ENCODE assay signal across 7 mouse cellular contexts in genomic region chr3:146813624-146814023, GRCm38 (mm10). TPM values are rescaled to one million over a fixed set of nuclear protein-coding genes. Genes with fewer than 3 reads are reported as not detected.
DNase-seq lines count a peak whose midpoint lies in the region; ATAC-seq and TF ChIP-seq lines count a peak whose summit lies in the region.

No protein-coding gene starts in this region.

- peak overlapping the region; percentile 88 for H3K4me2 ChIP-seq in lung, embryonic 16.5 days (ENCODE audit: low read depth, low read length)
- H3K4me2 ChIP-seq in limb, embryonic 11.5 days (ENCODE audit: low read depth, severe bottlenecking) = peak overlapping the region; percentile 70

- no peaks in the 10 kb centered on the region for H3K9me3 ChIP-seq in lung, embryonic 16.5 days (ENCODE audit: control insufficient read depth, low read length)
- no peaks in the 10 kb centered on the region for H3K9me3 ChIP-seq in forebrain, embryonic 10.5 days
- no peaks in the 10 kb centered on the region for H3K9me3 ChIP-seq in limb, embryonic 11.5 days (ENCODE audit: control insufficient read depth, low read length)

- TF ChIP-seq POLR2A in olfactory bulb, adult 2 months (IDR thresholded peaks at IDR 0.05; ENCODE audit: insufficient read depth, low read depth, low read length) = no peak

- TF ChIP-seq CTCF in olfactory bulb, adult 2 months (IDR thresholded peaks at IDR 0.05; ENCODE audit: insufficient read depth, low read depth, low read length) = no peak

- H3K27ac ChIP-seq in lung, embryonic 16.5 days (ENCODE audit: low read length) = peak overlapping the region; percentile 95
- peak overlapping the region; percentile 96 for H3K27ac ChIP-seq in forebrain, embryonic 10.5 days
- no peak overlapping the region for H3K27ac ChIP-seq in limb, embryonic 11.5 days (replicated peaks; ENCODE audit: low read depth, low read length)
- H3K27ac ChIP-seq in olfactory bulb, adult 2 months (ENCODE audit: insufficient read depth, low read depth, low read length) = peak overlapping the region; percentile 89; the same call in 1 of the 2 replicates

- peak overlapping the region; percentile 80 for H3K4me3 ChIP-seq in lung, embryonic 16.5 days (ENCODE audit: low read length)
- H3K4me3 ChIP-seq in forebrain, embryonic 10.5 days = peak overlapping the region; percentile 74
- peak overlapping the region; percentile 97 for H3K4me3 ChIP-seq in limb, embryonic 11.5 days (ENCODE audit: low read depth, low read length)
- no peak overlapping the region for H3K4me3 ChIP-seq in olfactory bulb, adult 2 months (ENCODE audit: insufficient read depth, low read depth, low read length)

- ATAC-seq in lung, embryonic 16.5 days (ENCODE audit: low read depth) = no peak
- ATAC-seq in limb, embryonic 11.5 days (ENCODE audit: insufficient number of reproducible peaks, low FRiP score, low TSS enrichment, low read depth) = no peak

- WGBS in lung, embryonic 16.5 days = 47% methylated on average over 7 of the region's 7 CpGs
- 67% methylated on average over 7 of the region's 7 CpGs for WGBS in forebrain, embryonic 10.5 days
- WGBS in limb, embryonic 11.5 days = 63% methylated on average over 7 of the region's 7 CpGs
- 37% methylated on average over 7 of the region's 7 CpGs for WGBS in olfactory bulb, adult 2 months

- H3K4me1 ChIP-seq in lung, embryonic 16.5 days (replicated peaks; ENCODE audit: control insufficient read depth, insufficient read depth, low read length) = peaks cover 7% of the 10 kb centered on the region
- peaks cover 20% of the 10 kb centered on the region for H3K4me1 ChIP-seq in forebrain, embryonic 10.5 days
- peaks cover 2% of the 10 kb centered on the region; the same call in 1 of the 2 replicates for H3K4me1 ChIP-seq in limb, embryonic 11.5 days (ENCODE audit: control insufficient read depth, insufficient read depth, low read length)
- H3K4me1 ChIP-seq in olfactory bulb, adult 2 months (ENCODE audit: control insufficient read depth, insufficient read depth, low read length) = no peaks in the 10 kb centered on the region

- no peaks in the 10 kb centered on the region for H3K36me3 ChIP-seq in lung, embryonic 16.5 days (ENCODE audit: control insufficient read depth, insufficient read depth, low read length)
- peaks cover 4% of the 10 kb centered on the region for H3K36me3 ChIP-seq in forebrain, embryonic 10.5 days (replicated peaks)
- no peaks in the 10 kb centered on the region for H3K36me3 ChIP-seq in limb, embryonic 11.5 days (ENCODE audit: control insufficient read depth, insufficient read depth, low read length)

- H3K27me3 ChIP-seq in lung, embryonic 16.5 days (ENCODE audit: control insufficient read depth, insufficient read depth, low read depth, low read length) = no peaks in the 10 kb centered on the region
- no peaks in the 10 kb centered on the region for H3K27me3 ChIP-seq in forebrain, embryonic 10.5 days (ENCODE audit: poor library complexity, severe bottlenecking)
- H3K27me3 ChIP-seq in limb, embryonic 11.5 days (ENCODE audit: control insufficient read depth, insufficient read depth, low read length) = no peaks in the 10 kb centered on the region

- H3K9ac ChIP-seq in lung, embryonic 16.5 days (ENCODE audit: low read length) = peak overlapping the region; percentile 89
- peak overlapping the region; percentile 94; the same call in 1 of the 2 replicates for H3K9ac ChIP-seq in limb, embryonic 11.5 days (ENCODE audit: low read length)

- DNase-seq in lung, postnatal 36 days = no peak
- no peak for DNase-seq in forebrain, embryonic 10.5 days (ENCODE audit: extremely low spot score, low spot score)
- no peak for DNase-seq in limb, embryonic 11.5 days (ENCODE audit: low spot score)
- DNase-seq in layer of hippocampus, adult 8-10 months (ENCODE audit: low spot score in 2 of 2) = no peak
- no peak for DNase-seq in thymus, postnatal 10 days (ENCODE audit: low spot score in 2 of 2)

RNA-seq across cellular contexts. Expression of gene Prkacb, which starts 0.8 kb away (rescaled TPM):
- polyA plus RNA-seq in lung, embryonic 16.5 days (2015; fragmentation: Nextera tagmentation; extraction: Ambion mirVana) = 56.4 and 61.9 TPM in 2 replicates
- 54.7 and 57.3 TPM in 2 replicates for polyA plus RNA-seq in forebrain, embryonic 10.5 days (2016; fragmentation: Nextera tagmentation; extraction: Ambion mirVana)
- polyA plus RNA-seq in limb, embryonic 11.5 days (2014; fragmentation: Nextera tagmentation; extraction: Ambion mirVana) = 73.1 and 76.3 TPM in 2 replicates
- polyA plus RNA-seq in olfactory bulb, adult 2 months (2012; ENCODE audit: insufficient read depth, insufficient read length, low replicate concordance, missing spikeins) = 239 and 324 TPM in 2 replicates
- total RNA-seq in layer of hippocampus, adult 8-10 months (2022) = 100 to 1,000 TPM; 234 to 268 (median 254) TPM

RNA-seq across cellular contexts. Expression of gene Ttll7, which starts 38.5 kb away (rescaled TPM):
- 4.4 and 4.7 TPM in 2 replicates for polyA plus RNA-seq in lung, embryonic 16.5 days (2015; fragmentation: Nextera tagmentation; extraction: Ambion mirVana)
- polyA plus RNA-seq in forebrain, embryonic 10.5 days (2016; fragmentation: Nextera tagmentation; extraction: Ambion mirVana) = 1.9 and 2.2 TPM in 2 replicates
- polyA plus RNA-seq in limb, embryonic 11.5 days (2014; fragmentation: Nextera tagmentation; extraction: Ambion mirVana) = 1.7 and 2.3 TPM in 2 replicates
- polyA plus RNA-seq in olfactory bulb, adult 2 months (2012; ENCODE audit: insufficient read depth, insufficient read length, low replicate concordance, missing spikeins) = 142 TPM in 1 of 2 replicates, not detected in the other
- 100 to 1,000 TPM; 137 to 145 (median 139) TPM for total RNA-seq in layer of hippocampus, adult 8-10 months (2022)
